Mouse (Mus musculus) hematopoietic stem cell, adult 5-6 weeks (primary cell): ENCODE measurements at regions not wholly inside any gene's neighbourhood (a gene's known extent, or its start where the extent isn't known, plus 50 kb on each side); places are given as distances from the start of the nearest gene placed in this dataset.

Source experiments
- ATAC-seq, 2 experiments: fragments of 125-278 bp in 1 of 2; replicated peaks in 1 of 2; 2 replicates each; pipeline ENCODE4 v1.8.0; 2016 to 2017; ENCODE audit warnings: inconsistent platforms in 2 of 2, mild to moderate bottlenecking in 2 of 2, moderate number of reproducible peaks in 2 of 2, low read depth in 1 of 2, moderate TSS enrichment in 1 of 2; ENCODE audit not compliant: low FRiP score in 2 of 2, poor library complexity in 2 of 2, severe bottlenecking in 2 of 2, insufficient read depth in 1 of 2, low TSS enrichment in 1 of 2

DNA sequence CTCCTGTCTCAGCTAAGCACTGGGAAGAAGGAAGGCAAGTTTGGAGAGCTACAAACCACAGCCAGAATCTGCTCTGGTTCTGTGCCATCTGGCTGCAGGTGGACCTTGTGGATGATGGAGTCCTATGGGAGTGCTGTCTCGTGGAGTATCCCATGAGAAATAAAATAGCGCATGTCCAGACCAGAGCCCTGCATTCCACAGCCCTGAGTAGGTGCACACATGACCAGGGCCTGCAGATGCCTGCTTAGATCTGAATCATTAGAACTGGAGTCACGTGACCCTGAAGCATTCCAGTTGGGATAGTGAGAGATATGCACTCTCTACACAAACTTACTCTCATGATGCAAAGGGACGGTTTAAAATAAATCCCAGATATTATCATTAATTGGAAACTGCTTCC, 211.6 kb downstream of the Cxcl12 start:
- ATAC-seq, result no peak

DNA sequence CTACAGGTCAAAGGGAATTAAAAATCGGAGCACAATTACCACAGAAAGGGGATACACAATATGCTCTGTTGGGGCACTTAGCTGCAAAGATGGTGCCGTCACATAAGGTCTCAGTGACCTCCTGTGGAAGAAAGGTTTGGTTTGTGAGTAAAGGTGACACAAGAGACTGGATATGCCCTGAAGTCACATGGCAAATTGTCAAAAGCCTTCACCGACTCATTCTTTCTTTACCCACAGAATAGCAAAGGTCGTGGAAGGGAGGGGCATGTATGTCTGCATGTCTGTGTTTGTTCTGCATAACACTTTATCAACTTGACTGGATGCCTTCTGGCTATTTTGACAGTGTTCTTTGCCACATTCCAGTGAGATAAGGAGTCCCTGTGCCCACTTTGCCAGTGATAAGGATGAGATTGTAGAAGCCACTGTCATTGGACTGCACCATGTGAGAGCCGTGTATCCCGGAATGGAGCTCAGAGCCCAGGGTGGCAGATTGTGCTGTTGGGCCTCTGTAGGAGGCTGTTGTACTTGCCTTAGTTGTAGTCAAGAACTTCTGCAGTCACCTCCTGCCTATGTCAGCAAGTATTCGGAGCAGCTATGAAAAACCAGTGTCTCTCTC, 222.0 kb downstream of the Cxcl12 start:
- no peak for ATAC-seq

- ATAC-seq, result peak; percentile 32 to 72; a peak in 2 of 4 replicates
Measured at GRCm38 (mm10) chr6:117393480-117393879, 225.1 kb downstream of the Cxcl12 start.

- ATAC-seq, result no peak
Measured at GRCm38 (mm10) chr6:117405589-117406311, 237.4 kb downstream of the Cxcl12 start.

GRCm38 (mm10) chr6:117406312-117406595, 237.9 kb downstream of the Cxcl12 start:
- no peak for ATAC-seq

DNA sequence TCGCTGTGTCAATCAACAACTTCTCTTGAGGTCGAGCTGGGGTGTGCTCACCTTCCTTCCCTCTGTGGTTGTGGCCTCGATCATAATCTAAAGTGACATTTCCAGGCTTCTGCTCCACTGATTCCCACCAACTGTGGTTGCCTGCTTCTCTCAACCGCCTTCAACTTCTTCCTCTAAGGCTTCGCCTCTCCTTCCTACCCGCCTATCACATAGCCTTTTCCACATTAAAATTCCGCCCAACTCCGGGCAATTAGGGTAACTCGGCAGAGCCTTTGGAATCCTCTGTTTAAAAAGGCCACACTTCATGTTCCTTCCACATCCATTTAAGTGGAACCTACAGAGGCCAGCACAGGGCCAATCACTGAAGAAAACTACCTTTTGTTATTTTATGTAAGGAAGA, 238.4 kb downstream of the Cxcl12 start:
- no peak for ATAC-seq

- ATAC-seq, result no peak
Measured at GRCm38 (mm10) chr6:117407206-117407858, 239.0 kb downstream of the Cxcl12 start.

DNA sequence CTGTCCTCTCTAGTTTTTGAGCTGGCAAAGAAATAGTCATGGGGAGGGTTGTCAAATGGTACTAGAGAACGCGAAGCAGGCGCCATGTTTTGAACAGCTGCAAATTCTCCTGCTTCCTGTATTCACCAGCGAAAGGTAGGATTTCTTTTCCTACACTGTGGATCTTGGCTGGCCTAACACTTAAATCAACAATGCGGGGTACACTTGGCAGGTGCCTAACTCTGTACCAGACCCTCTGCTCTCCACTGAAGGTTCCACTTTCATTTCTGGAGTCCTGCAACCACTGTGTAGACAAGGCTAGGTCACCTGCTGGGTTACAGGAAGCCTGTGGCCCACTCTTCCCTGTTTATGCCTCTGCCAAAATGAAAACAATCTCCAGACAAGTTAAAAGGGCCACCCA, 239.6 kb downstream of the Cxcl12 start:
- ATAC-seq, result no peak

GRCm38 (mm10) chr6:117408971-117409783, 240.8 kb downstream of the Cxcl12 start:
- ATAC-seq, result no peak

DNA sequence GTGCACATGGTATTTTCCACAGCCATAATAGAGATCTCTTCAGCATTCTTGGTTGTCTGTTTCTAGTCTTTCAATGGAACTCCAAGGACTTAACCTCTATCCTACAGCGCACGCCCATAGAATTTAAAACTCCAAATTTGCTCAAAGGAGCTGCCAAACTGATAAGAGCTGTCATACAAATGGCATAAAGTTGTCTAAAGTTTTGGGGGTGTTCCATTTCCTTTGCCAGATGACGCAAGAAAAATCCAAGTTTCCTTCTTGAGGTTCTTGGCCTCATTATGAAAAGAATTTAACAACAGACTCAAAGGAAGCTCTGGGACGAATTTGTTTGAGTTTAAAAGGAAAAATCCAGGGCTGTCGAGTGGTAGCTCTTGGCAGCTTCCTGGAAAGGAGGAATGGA, 246.6 kb downstream of the Cxcl12 start:
- no peak for ATAC-seq

DNA sequence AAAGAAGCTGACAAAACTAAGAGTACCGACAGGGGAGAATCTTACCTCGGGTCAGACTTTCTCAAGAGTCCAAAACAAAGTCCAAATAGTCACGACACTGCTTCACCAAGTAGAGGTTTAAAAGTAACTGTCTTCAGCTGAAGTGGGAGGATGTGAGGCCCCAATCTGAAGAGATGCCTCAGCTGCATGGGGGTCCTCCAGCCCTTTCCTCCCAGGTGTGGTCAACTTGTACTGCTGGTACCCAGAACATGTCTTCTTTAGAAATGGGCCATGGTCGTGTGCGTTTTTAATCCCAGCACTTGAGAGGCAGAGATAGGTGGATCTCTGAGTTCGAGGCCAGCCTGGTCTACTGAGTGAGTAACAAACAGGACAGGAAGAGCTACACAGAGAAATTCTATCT, 247.6 kb downstream of the Cxcl12 start:
- ATAC-seq, result no peak

DNA sequence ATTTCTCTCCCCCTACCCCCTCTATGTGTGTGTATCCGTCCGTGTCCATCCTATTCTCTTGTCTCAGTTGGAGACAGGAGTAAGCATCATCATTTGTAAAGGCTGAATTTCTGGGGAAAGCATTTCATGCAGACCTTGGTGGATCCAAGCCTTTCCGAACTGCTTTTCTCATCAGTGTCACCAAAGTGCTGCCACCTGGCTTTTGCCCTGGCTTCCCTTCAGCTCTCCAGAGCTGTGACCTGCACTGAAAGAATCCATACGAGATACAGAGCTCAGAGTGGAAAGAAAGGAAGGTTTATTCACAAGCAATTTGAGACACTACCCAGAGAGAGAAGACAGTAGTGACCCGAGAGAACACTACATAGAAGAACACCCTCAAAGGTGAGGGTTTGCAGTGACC, 248.1 kb downstream of the Cxcl12 start:
- no peak for ATAC-seq

GRCm38 (mm10) chr6:117422846-117423573, 254.7 kb downstream of the Cxcl12 start:
- no peak for ATAC-seq

DNA sequence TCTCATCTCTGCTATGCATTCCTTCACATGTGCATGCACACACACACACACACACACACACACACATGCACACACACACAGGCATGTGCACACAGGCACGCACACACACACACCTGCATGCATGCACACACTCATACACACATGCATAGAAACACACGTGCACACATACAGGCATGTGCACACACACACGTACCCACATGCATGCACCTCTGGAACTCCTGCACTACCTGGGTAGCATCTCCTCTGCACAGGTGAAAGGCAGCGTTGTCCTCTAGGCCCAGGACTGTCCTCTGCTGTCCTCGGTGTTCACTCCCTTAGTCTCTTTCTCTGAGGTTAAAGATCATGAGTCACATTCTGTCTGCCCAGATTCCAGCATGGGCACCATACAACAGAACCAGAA, 258.0 kb downstream of the Cxcl12 start:
- no peak for ATAC-seq

DNA sequence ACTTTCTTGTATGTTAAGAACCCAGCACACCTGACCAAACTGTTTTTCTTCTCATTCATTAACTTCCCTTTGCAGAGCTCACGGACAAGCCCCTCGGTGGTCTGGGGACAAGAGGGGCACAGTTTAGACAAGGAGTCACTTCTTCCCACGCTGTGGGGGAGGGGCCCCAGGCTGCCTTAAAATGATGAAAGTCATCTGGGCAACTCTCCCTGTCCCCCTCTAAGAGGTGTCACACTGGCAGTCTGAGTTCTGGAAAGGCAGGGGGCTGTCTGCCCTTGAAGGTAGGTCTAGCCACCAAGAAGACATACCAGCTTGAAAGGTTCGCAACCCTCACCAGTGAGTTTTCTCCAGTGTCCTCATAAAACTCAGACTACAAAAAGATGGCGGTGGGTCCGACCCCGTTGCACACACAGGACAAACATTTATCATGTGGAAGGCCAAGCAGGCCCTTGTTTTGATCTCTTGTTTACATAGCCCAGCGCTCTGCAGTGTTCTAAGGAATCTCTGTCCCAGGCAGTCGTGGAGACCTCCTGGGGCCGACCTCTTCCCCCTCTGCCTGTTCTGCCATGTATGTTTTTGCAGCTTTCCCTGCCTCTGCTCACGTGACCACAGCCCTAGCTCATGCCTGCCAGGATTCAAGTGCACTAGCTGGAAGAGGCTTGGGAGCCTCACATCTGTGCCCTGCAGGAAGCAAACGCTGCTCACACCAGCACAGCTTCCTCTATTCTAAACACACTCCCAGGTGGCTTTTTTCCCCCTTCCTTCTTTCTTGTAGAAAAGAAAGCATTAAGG, 259.2 kb downstream of the Cxcl12 start:
- peak; percentile 38 to 42 for ATAC-seq

- ATAC-seq, result no peak
Measured at GRCm38 (mm10) chr6:117428441-117428840, 260.1 kb downstream of the Cxcl12 start.
